Mouse (Mus musculus) liver, adult 2 months (tissue): ENCODE measurements around the gene Cry2. TPM values are rescaled to one million over a fixed set of nuclear protein-coding genes. Genes with fewer than 3 reads are reported as not detected.
"Not testable (repeated sequence)": the region's sequence is repeated elsewhere in the genome, so short reads cannot be mapped to it uniquely, and the experiment has no call there.

ENCODE experiments used
- DNase-seq: peaks from one replicate; pipeline ENCODE4 v3.0.0-alpha.2; 2011; ENCODE audit warnings: low read depth, low spot score; ENCODE audit errors: extremely low read depth
- H3K27ac ChIP-seq: fragments of 200-500 bp; replicated peaks from 2 replicates; pipeline ENCODE4 v1.5.1; 2012; ENCODE audit warnings: low read depth, mild to moderate bottlenecking, control low read depth, inconsistent platforms, low read length; ENCODE audit not compliant: insufficient read depth
- H3K27me3 ChIP-seq: fragments of 200-500 bp; 2 replicates; pipeline ENCODE4 v1.6.1; 2012; ENCODE audit warnings: mild to moderate bottlenecking, moderate library complexity, low read length, inconsistent platforms; ENCODE audit not compliant: control insufficient read depth, insufficient read depth
- H3K36me3 ChIP-seq: fragments of 200-500 bp; 2 replicates; pipeline ENCODE4 v1.6.1; 2012; ENCODE audit warnings: low read length, inconsistent platforms; ENCODE audit not compliant: control insufficient read depth, insufficient read depth
- H3K4me1 ChIP-seq: fragments of 200-500 bp; 2 replicates; pipeline ENCODE4 v1.6.1; 2011; ENCODE audit warnings: low read length; ENCODE audit not compliant: control insufficient read depth, insufficient read depth
- H3K4me3 ChIP-seq: fragments of 200-500 bp; 2 replicates; pipeline ENCODE4 v1.5.1; 2011; ENCODE audit warnings: low read depth, mild to moderate bottlenecking, control low read depth, low read length, moderate library complexity; ENCODE audit not compliant: insufficient read depth
- H3K79me2 ChIP-seq: fragments of 200-500 bp; 2 replicates; pipeline ENCODE4 v1.6.1; 2012; ENCODE audit warnings: inconsistent platforms, mild to moderate bottlenecking, low read length, moderate library complexity; ENCODE audit not compliant: control insufficient read depth, insufficient read depth
- H3K9ac ChIP-seq: fragments of 200-500 bp; 2 replicates; pipeline ENCODE4 v1.6.1; 2012; ENCODE audit warnings: low read depth, mild to moderate bottlenecking, control low read depth, inconsistent platforms, low read length
- CTCF ChIP-seq: fragments of 200-500 bp; IDR thresholded peaks from 2 replicates; pipeline ENCODE4 v1.5.1; 2011; ENCODE audit warnings: low read depth, low read length, control low read depth
- POLR2A ChIP-seq: fragments of 200-500 bp; IDR thresholded peaks from 2 replicates; pipeline ENCODE4 v1.6.1; 2011; ENCODE audit warnings: low read length, control low read depth; ENCODE audit not compliant: insufficient read depth; ENCODE audit errors: extremely low read depth
- WGBS: fragments of 180-500 bp; shearing (Covaris S2); methylation state at CpG from one replicate; pipeline ENCODE4 v1.1.7; 2018; 5-methylcytosine and 5-hydroxymethylcytosine counted together
- polyA plus RNA-seq: library from polyadenylated mRNA; depleted of rRNA; stranded (reverse); fragments of >200 nt; gene quantifications from 2 replicates; pipeline ENCODE4 v1.2.3, GENCODE M21; 2012
- total RNA-seq: library from RNA; depleted of rRNA; stranded (reverse); fragments of >200 nt; gene quantifications from 2 replicates; pipeline ENCODE4 v1.2.3, GENCODE M21; 2014

The Cry2 gene
- total and polyA plus RNA-seq, 2 experiments = 17.1 to 20.5 TPM

- Histone ChIP-seq H3K79me2 (no peaks in the 10 kb centered on the region), H3K4me3 (no peak overlapping the region), H3K27ac (no peak overlapping the region), H3K9ac (no peak overlapping the region), H3K27me3 (peaks cover 2% of the 10 kb centered on the region; the same call in 1 of the 2 replicates), H3K4me1 (peaks cover 3% of the 10 kb centered on the region; the same call in 1 of the 2 replicates), H3K36me3 (peaks cover 21% of the 10 kb centered on the region)
- TF ChIP-seq POLR2A (no peak), CTCF (no peak)
- no peak for DNase-seq
- WGBS = 92% methylated on average over 6 of the region's 6 CpGs
Observed at GRCm38 (mm10) chr2:92404737-92405136, 29.1 kb downstream of the Cry2 start.

- Histone ChIP-seq H3K36me3 (peaks cover 14% of the 10 kb centered on the region), H3K9ac (no peak overlapping the region), H3K4me1 (peaks cover 3% of the 10 kb centered on the region; the same call in 1 of the 2 replicates), H3K4me3 (no peak overlapping the region), H3K79me2 (no peaks in the 10 kb centered on the region), H3K27ac (no peak overlapping the region), H3K27me3 (peaks cover 2% of the 10 kb centered on the region; the same call in 1 of the 2 replicates)
- 95% methylated on average over 5 of the region's 5 CpGs for WGBS
- no peak for TF ChIP-seq POLR2A
- no peak for TF ChIP-seq CTCF
- DNase-seq = no peak
Observed at GRCm38 (mm10) chr2:92403776-92404319, 30.0 kb downstream of the Cry2 start.

- H3K9ac ChIP-seq = no peak overlapping the region
- no peak overlapping the region for H3K27ac ChIP-seq
- peaks cover 9% of the 10 kb centered on the region for H3K36me3 ChIP-seq
- DNase-seq = peak; percentile 48
- H3K79me2 ChIP-seq = no peaks in the 10 kb centered on the region
- no peak for TF ChIP-seq CTCF
- no peak for TF ChIP-seq POLR2A
- H3K4me1 ChIP-seq = peaks cover 3% of the 10 kb centered on the region; the same call in 1 of the 2 replicates
- no peak overlapping the region for H3K4me3 ChIP-seq
- H3K27me3 ChIP-seq = peaks cover 2% of the 10 kb centered on the region; the same call in 1 of the 2 replicates
- 72% methylated on average over 4 of the region's 4 CpGs for WGBS
Observed at GRCm38 (mm10) chr2:92402591-92403326, 31.1 kb downstream of the Cry2 start.

GRCm38 (mm10) chr2:92401091-92401561, 32.7 kb downstream of the Cry2 start, which contains the start of gene Mapk8ip1:
TSS of gene Mapk8ip1 (minus strand) at chr2:92401263.
- Histone ChIP-seq H3K27me3 (peaks cover 2% of the 10 kb centered on the region; the same call in 1 of the 2 replicates), H3K4me3 (peak within 1 kb of the TSS; percentile 13; the same call in 1 of the 2 replicates), H3K36me3 (peaks cover 3% of the 10 kb centered on the region; the same call in 1 of the 2 replicates), H3K4me1 (peaks cover 3% of the 10 kb centered on the region; the same call in 1 of the 2 replicates), H3K79me2 (no peaks in the 10 kb centered on the region), H3K9ac (no peak within 1 kb of the TSS; the same call in 1 of the 2 replicates), H3K27ac (no peak within 1 kb of the TSS)
- no peak for DNase-seq
- 5% methylated on average over 45 of the region's 59 CpGs for WGBS
- TF ChIP-seq POLR2A (no peak), CTCF (no peak)

GRCm38 (mm10) chr2:92400682-92401081, 33.2 kb downstream of the Cry2 start:
- WGBS = 11% methylated on average over 22 of the region's 22 CpGs
- Histone ChIP-seq H3K27ac (no peak overlapping the region), H3K27me3 (peaks cover 2% of the 10 kb centered on the region; the same call in 1 of the 2 replicates), H3K9ac (no peak overlapping the region; the same call in 1 of the 2 replicates), H3K4me3 (peak overlapping the region; percentile 13; the same call in 1 of the 2 replicates), H3K79me2 (no peaks in the 10 kb centered on the region), H3K4me1 (peaks cover 3% of the 10 kb centered on the region; the same call in 1 of the 2 replicates), H3K36me3 (peaks cover 3% of the 10 kb centered on the region; the same call in 1 of the 2 replicates)
- no peak for DNase-seq
- TF ChIP-seq CTCF = no peak

GRCm38 (mm10) chr2:92399877-92400276, 34.0 kb downstream of the Cry2 start:
- not testable (repeated sequence) for H3K27ac ChIP-seq, H3K36me3 ChIP-seq, H3K79me2 ChIP-seq, H3K4me1 ChIP-seq, H3K9ac ChIP-seq, H3K4me3 ChIP-seq, H3K27me3 ChIP-seq, DNase-seq
- WGBS = 100% methylated on average over 3 of the region's 4 CpGs
